Comparison of ENCODE assay signal across 18 mouse cellular contexts in genomic region chr5:99218385-99218784, GRCm38 (mm10).
A peak's percentile ranks its signal among the peaks of the same experiment; 100 is the strongest.
DNase-seq lines count a peak whose midpoint lies in the region; ATAC-seq lines count a peak whose summit lies in the region.
"Had no signal": no experiment of that assay in that cellular context is flagged by ENCODE, and none has a peak within 500 bp of the region (broad histone marks: within the 10 kb centered on the region; RNA-seq: fewer than 3 reads in every experiment).

No protein-coding gene starts in this region.

- H3K27ac ChIP-seq in forebrain, embryonic 15.5 days (replicated peaks), result 0 out of 2 replicates have a peak overlapping the region, but pooled peaks have one; percentile 35
- H3K27ac ChIP-seq in forebrain, embryonic 13.5 days, result no peak overlapping the region
- peak overlapping the region; percentile 55; the same call in 1 of the 2 replicates for H3K27ac ChIP-seq in forebrain, embryonic 16.5 days (ENCODE audit: low read length)
- H3K27ac ChIP-seq: heart, embryonic 10.5 days; limb, embryonic 12.5 days had no signal

- H3K9ac ChIP-seq in forebrain, embryonic 15.5 days (replicated peaks), result no peak overlapping the region
- no peak overlapping the region for H3K9ac ChIP-seq in forebrain, embryonic 13.5 days
- H3K9ac ChIP-seq in forebrain, embryonic 16.5 days (replicated peaks; ENCODE audit: low read depth, low read length), result no peak overlapping the region
- H3K9ac ChIP-seq: limb, embryonic 12.5 days; liver, postnatal 0 days had no signal

- no peaks in the 10 kb centered on the region for H3K9me3 ChIP-seq in forebrain, embryonic 15.5 days
- peaks cover 3% of the 10 kb centered on the region; the same call in 1 of the 2 replicates for H3K9me3 ChIP-seq in forebrain, embryonic 13.5 days (replicated peaks)
- no peaks in the 10 kb centered on the region; the same call in 1 of the 2 replicates for H3K9me3 ChIP-seq in forebrain, embryonic 16.5 days (ENCODE audit: control insufficient read depth, low read length)
- H3K9me3 ChIP-seq: heart, embryonic 10.5 days; limb, embryonic 12.5 days had no signal

- peak; percentile 24 to 25 for DNase-seq in layer of hippocampus, postnatal 36 days
- no peak for DNase-seq in layer of hippocampus, adult 11-12 months (ENCODE audit: low spot score)
- peak; percentile 37 for DNase-seq in 3T3-L1 (ENCODE audit: low read depth, low spot score)
- no peak for DNase-seq in urinary bladder, postnatal 25 days (ENCODE audit: low spot score)
- no peak for DNase-seq in retina, embryonic 14.5 days (ENCODE audit: low spot score)
- DNase-seq: B cell, adult 2 months; cerebellum, postnatal 10 days; kidney, postnatal 4 days; liver, postnatal 0 days; thymus, adult 2 months had no signal

- peaks cover 18% of the 10 kb centered on the region; the same call in 1 of the 2 replicates for H3K4me1 ChIP-seq in forebrain, embryonic 15.5 days
- peaks cover 14% of the 10 kb centered on the region; the same call in 1 of the 2 replicates for H3K4me1 ChIP-seq in forebrain, embryonic 13.5 days
- peaks cover 9% of the 10 kb centered on the region; the same call in 1 of the 2 replicates for H3K4me1 ChIP-seq in forebrain, embryonic 16.5 days (replicated peaks; ENCODE audit: control insufficient read depth, insufficient read depth, low read length)
- H3K4me1 ChIP-seq: heart, embryonic 10.5 days; megakaryocyte, embryonic 14.5 days had no signal

- 44% methylated on average over 5 of the region's 5 CpGs for WGBS in forebrain, embryonic 15.5 days
- 55% methylated on average over 5 of the region's 5 CpGs for WGBS in forebrain, embryonic 13.5 days
- WGBS in forebrain, embryonic 16.5 days, result 39% methylated on average over 5 of the region's 5 CpGs

- peaks cover 60% of the 10 kb centered on the region for H3K36me3 ChIP-seq in forebrain, embryonic 15.5 days
- H3K36me3 ChIP-seq in forebrain, embryonic 13.5 days (ENCODE audit: poor library complexity, severe bottlenecking), result peaks cover 70% of the 10 kb centered on the region
- H3K36me3 ChIP-seq in forebrain, embryonic 16.5 days (ENCODE audit: control insufficient read depth, insufficient read depth), result peaks cover 52% of the 10 kb centered on the region
- H3K36me3 ChIP-seq: G1E had no signal

- no peak overlapping the region for H3K4me3 ChIP-seq in forebrain, embryonic 15.5 days
- no peak overlapping the region for H3K4me3 ChIP-seq in forebrain, embryonic 13.5 days
- H3K4me3 ChIP-seq in forebrain, embryonic 16.5 days (replicated peaks; ENCODE audit: low read length), result no peak overlapping the region
- H3K4me3 ChIP-seq: heart, embryonic 10.5 days; limb, embryonic 12.5 days; megakaryocyte, embryonic 14.5 days had no signal

- no peak for ATAC-seq in forebrain, embryonic 15.5 days (replicated peaks)
- ATAC-seq in forebrain, embryonic 13.5 days, result no peak
- peak; percentile 42; the same call in 1 of the 2 replicates for ATAC-seq in forebrain, embryonic 16.5 days
- ATAC-seq: intestine, postnatal 0 days; liver, postnatal 0 days had no signal

- H3K4me2 ChIP-seq in forebrain, embryonic 15.5 days (replicated peaks), result no peak overlapping the region
- no peak overlapping the region for H3K4me2 ChIP-seq in forebrain, embryonic 13.5 days
- H3K4me2 ChIP-seq in forebrain, embryonic 16.5 days (ENCODE audit: low read length), result no peak overlapping the region
- H3K4me2 ChIP-seq: limb, embryonic 12.5 days had no signal

- no peaks in the 10 kb centered on the region for H3K27me3 ChIP-seq in forebrain, embryonic 15.5 days
- H3K27me3 ChIP-seq in forebrain, embryonic 13.5 days, result no peaks in the 10 kb centered on the region
- H3K27me3 ChIP-seq in forebrain, embryonic 16.5 days (replicated peaks; ENCODE audit: control insufficient read depth, insufficient read depth, low read length), result no peaks in the 10 kb centered on the region
- H3K27me3 ChIP-seq: limb, embryonic 12.5 days; megakaryocyte, embryonic 14.5 days had no signal

Comparison
In these comparisons a context has a peak if more than half of its experiments do, and no peak if none do; other contexts are left out.
1. DNase-seq: peak in layer of hippocampus, postnatal 36 days (2 of 2) and 3T3-L1 (single experiment); none in layer of hippocampus, adult 11-12 months (single experiment), urinary bladder, postnatal 25 days (single experiment) and retina, embryonic 14.5 days (single experiment).